Comparison of ENCODE assay signal across 14 mouse cellular contexts in the genomic region with DNA sequence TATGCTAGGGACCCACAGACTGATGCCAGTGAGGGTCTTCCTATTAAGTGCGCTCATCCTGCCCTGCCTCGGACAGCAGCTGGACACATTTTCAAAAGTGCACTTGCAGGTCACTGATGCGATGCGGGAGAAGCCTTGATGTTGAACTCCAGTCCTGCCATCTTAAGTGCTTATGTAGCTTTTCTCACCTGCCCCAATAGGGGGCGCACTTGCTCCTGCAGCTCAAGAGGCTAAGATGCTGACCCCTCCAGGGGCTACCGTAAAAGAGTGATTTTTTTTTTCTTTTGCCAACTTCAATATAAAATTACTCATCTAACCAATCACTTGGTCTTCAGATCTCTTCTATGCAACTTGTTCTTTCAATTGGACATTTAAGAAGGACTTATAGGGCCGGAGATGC.
DNase-seq lines count a peak whose midpoint lies in the region; ATAC-seq and TF ChIP-seq lines count a peak whose summit lies in the region.
"Had no signal": no experiment of that assay in that cellular context is flagged by ENCODE, and none has a peak within 500 bp of the region (broad histone marks: within the 10 kb centered on the region; RNA-seq: fewer than 3 reads in every experiment).

No protein-coding gene starts in this region.

- H3K36me3 ChIP-seq in liver, adult 2 months (ENCODE audit: control insufficient read depth, insufficient read depth, low read length), result peaks cover 8% of the 10 kb centered on the region
- no peaks in the 10 kb centered on the region for H3K36me3 ChIP-seq in liver, embryonic 11.5 days (ENCODE audit: control insufficient read depth, insufficient read depth, low read length)
- peaks cover 25 to 71% of the 10 kb centered on the region in 2 experiments for H3K36me3 ChIP-seq in CH12.LX (replicated peaks in 1 of 2; ENCODE audit: control insufficient read depth in 1 of 2, insufficient read depth in 1 of 2, low read length in 1 of 2)
- H3K36me3 ChIP-seq: embryonic facial prominence, embryonic 15.5 days; forebrain, embryonic 15.5 days; hindbrain, embryonic 15.5 days had no signal

- 85% methylated on average over 7 of the region's 7 CpGs for WGBS in liver, adult 2 months
- 78% methylated on average over 7 of the region's 7 CpGs for WGBS in liver, embryonic 11.5 days

- TF ChIP-seq CTCF in liver, adult 2 months (IDR thresholded peaks at IDR 0.05; ENCODE audit: low read depth, low read length), result peak; percentile 61
- peak; percentile 55 to 56 for TF ChIP-seq CTCF in CH12.LX (conservative IDR thresholded peaks at IDR 0.05 in 1 of 2, IDR thresholded peaks at IDR 0.05 in 1 of 2; ENCODE audit: low read depth in 2 of 2, low read length in 2 of 2)

- no peak overlapping the region for H3K4me2 ChIP-seq in liver, embryonic 11.5 days
- no peak overlapping the region for H3K4me2 ChIP-seq in CH12.LX (ENCODE audit: insufficient read depth, low read depth, poor library complexity, severe bottlenecking)
- H3K4me2 ChIP-seq: embryonic facial prominence, embryonic 15.5 days; forebrain, embryonic 15.5 days; hindbrain, embryonic 15.5 days; neural tube, embryonic 15.5 days had no signal

- peaks cover 8% of the 10 kb centered on the region for H3K79me2 ChIP-seq in liver, adult 2 months (ENCODE audit: control insufficient read depth, insufficient read depth, low read length)
- no peaks in the 10 kb centered on the region for H3K79me2 ChIP-seq in CH12.LX (replicated peaks; ENCODE audit: control insufficient read depth, extremely low read depth, insufficient read depth, poor library complexity, severe bottlenecking)

- intact Hi-C loops in gastrocnemius, postnatal 36 days (cut with DNase I), result no loop called here

- dilution Hi-C loops in CH12.LX (cut with MboI; ENCODE audit: extremely low pct_ligation_motif_present, extremely low pct_unique_long_range_greater_than_20kb, low sequenced_read_pairs), result no loop called here

- H3K4me3 ChIP-seq in liver, adult 2 months (ENCODE audit: insufficient read depth, low read depth, low read length), result no peak overlapping the region
- no peak overlapping the region for H3K4me3 ChIP-seq in liver, embryonic 11.5 days (ENCODE audit: low read depth, low read length)
- no peak overlapping the region for H3K4me3 ChIP-seq in CH12.LX (replicated peaks in 1 of 3; ENCODE audit: low read depth in 2 of 3, low read length in 2 of 3, poor library complexity in 1 of 3)
- H3K4me3 ChIP-seq: embryonic facial prominence, embryonic 15.5 days; forebrain, embryonic 15.5 days; hindbrain, embryonic 15.5 days; neural tube, embryonic 15.5 days had no signal

- DNase-seq in CD4-positive, CD25-positive, alpha-beta regulatory T cell, adult 2 months (ENCODE audit: low read depth, low spot score), result peak; percentile 65
- no peak for DNase-seq in liver, adult 2 months (ENCODE audit: extremely low read depth, low read depth, low spot score)
- DNase-seq in liver, embryonic 11.5 days (ENCODE audit: low spot score), result no peak
- DNase-seq in CH12.LX (ENCODE audit: extremely low read depth), result no peak
- DNase-seq in brain, adult 2 months (ENCODE audit: low read depth, low spot score), result peak; percentile 33
- DNase-seq in frontal cortex, postnatal 14 days (ENCODE audit: low spot score in 2 of 2), result no peak
- no peak for DNase-seq in gastrocnemius, postnatal 36 days
- DNase-seq: adrenal gland, postnatal 14 days; right cerebral cortex, postnatal 14 days had no signal

- ATAC-seq in CD4-positive, CD25-positive, alpha-beta regulatory T cell, adult 4 months, result no peak
- ATAC-seq in liver, embryonic 11.5 days (replicated peaks; ENCODE audit: low FRiP score), result no peak
- ATAC-seq: forebrain, embryonic 15.5 days had no signal

- TF ChIP-seq EP300 in CH12.LX (IDR thresholded peaks at IDR 0.05; ENCODE audit: low read length), result no peak

- H3K27me3 ChIP-seq in liver, adult 2 months (ENCODE audit: control insufficient read depth, insufficient read depth, low read length), result no peaks in the 10 kb centered on the region
- no peaks in the 10 kb centered on the region for H3K27me3 ChIP-seq in liver, embryonic 11.5 days (replicated peaks; ENCODE audit: control insufficient read depth, insufficient read depth, low read length)
- no peaks in the 10 kb centered on the region for H3K27me3 ChIP-seq in CH12.LX (replicated peaks)
- H3K27me3 ChIP-seq: embryonic facial prominence, embryonic 15.5 days; forebrain, embryonic 15.5 days; hindbrain, embryonic 15.5 days; neural tube, embryonic 15.5 days had no signal

- H3K9me3 ChIP-seq in liver, embryonic 11.5 days (ENCODE audit: control insufficient read depth, low read length), result no peaks in the 10 kb centered on the region
- no peaks in the 10 kb centered on the region for H3K9me3 ChIP-seq in CH12.LX (replicated peaks; ENCODE audit: low read length)
- H3K9me3 ChIP-seq: embryonic facial prominence, embryonic 15.5 days; forebrain, embryonic 15.5 days; hindbrain, embryonic 15.5 days; neural tube, embryonic 15.5 days had no signal

- no peak; the same call in 1 of the 2 replicates for TF ChIP-seq RAD21 in CH12.LX (IDR thresholded peaks at IDR 0.05; ENCODE audit: low read depth, low read length)

- no peak overlapping the region for H3K27ac ChIP-seq in liver, adult 2 months (replicated peaks; ENCODE audit: insufficient read depth, low read depth, low read length)
- no peak overlapping the region for H3K27ac ChIP-seq in liver, embryonic 11.5 days (ENCODE audit: low read depth, low read length)
- no peak overlapping the region for H3K27ac ChIP-seq in CH12.LX (ENCODE audit: insufficient read depth, low read depth)
- H3K27ac ChIP-seq: embryonic facial prominence, embryonic 15.5 days; forebrain, embryonic 15.5 days; hindbrain, embryonic 15.5 days; neural tube, embryonic 15.5 days had no signal

- no peaks in the 10 kb centered on the region for H3K4me1 ChIP-seq in liver, adult 2 months (ENCODE audit: control insufficient read depth, insufficient read depth, low read length)
- peaks cover 8% of the 10 kb centered on the region for H3K4me1 ChIP-seq in liver, embryonic 11.5 days (replicated peaks; ENCODE audit: control insufficient read depth, insufficient read depth, low read length)
- H3K4me1 ChIP-seq in CH12.LX (ENCODE audit: control insufficient read depth in 1 of 2, insufficient read depth in 2 of 2), result peaks cover 4 to 19% of the 10 kb centered on the region in 2 experiments; a peak in 3 of 4 replicates
- H3K4me1 ChIP-seq: embryonic facial prominence, embryonic 15.5 days; forebrain, embryonic 15.5 days; hindbrain, embryonic 15.5 days had no signal

- no peak overlapping the region for H3K9ac ChIP-seq in liver, adult 2 months (ENCODE audit: low read depth, low read length)
- H3K9ac ChIP-seq in liver, embryonic 11.5 days (ENCODE audit: low read depth, low read length), result no peak overlapping the region
- H3K9ac ChIP-seq in CH12.LX (ENCODE audit: insufficient read depth, low read depth), result no peak overlapping the region
- H3K9ac ChIP-seq: embryonic facial prominence, embryonic 15.5 days; forebrain, embryonic 15.5 days; hindbrain, embryonic 15.5 days; neural tube, embryonic 15.5 days had no signal

- in situ Hi-C loops in CH12.LX (cut with MboI; ENCODE audit: low pct_ligation_motif_present, low pct_unique_long_range_greater_than_20kb, low sequenced_read_pairs), result no loop called here

- TF ChIP-seq POLR2A in liver, adult 2 months (IDR thresholded peaks at IDR 0.05; ENCODE audit: extremely low read depth, insufficient read depth, low read length), result no peak
- TF ChIP-seq POLR2A in CH12.LX (IDR thresholded peaks at IDR 0.05; ENCODE audit: low read depth, low read length), result no peak

TF ChIP-seq in CH12.LX, 34 proteins besides CTCF, POLR2A, EP300 and RAD21:
- TF ChIP-seq POLR2AphosphoS2 (IDR thresholded peaks at IDR 0.05; ENCODE audit: low read depth, low read length) (no peak), BHLHE40 (IDR thresholded peaks at IDR 0.05; ENCODE audit: low read depth, low read length) (no peak), MAFK (IDR thresholded peaks at IDR 0.05; ENCODE audit: insufficient replicate concordance, low read length) (no peak), ZMIZ1 (IDR thresholded peaks at IDR 0.05; ENCODE audit: low read depth, low read length) (no peak), RCOR1 (conservative IDR thresholded peaks at IDR 0.05; ENCODE audit: low read depth, low read length) (no peak), E2F4 (IDR thresholded peaks at IDR 0.05; ENCODE audit: insufficient replicate concordance, low read depth, low read length) (no peak), PAX5 (IDR thresholded peaks at IDR 0.05; ENCODE audit: low read length) (no peak), NRF1 (IDR thresholded peaks at IDR 0.05; ENCODE audit: low read depth, low read length) (no peak), KAT2A (IDR thresholded peaks at IDR 0.05; ENCODE audit: insufficient replicate concordance, low read length) (no peak)
TF ChIP-seq in CH12.LX: peak in this region for 0.

Comparison
In these comparisons a context has a peak if more than half of its experiments do, and no peak if none do; other contexts are left out.
1. DNase-seq: peak in CD4-positive, CD25-positive, alpha-beta regulatory T cell, adult 2 months (single experiment) and brain, adult 2 months (single experiment); none in liver, adult 2 months (single experiment), liver, embryonic 11.5 days (single experiment), CH12.LX (single experiment), frontal cortex, postnatal 14 days (0 of 2) and gastrocnemius, postnatal 36 days (0 of 2).